Mouse (Mus musculus) embryonic facial prominence, embryonic 14.5 days (tissue): ENCODE results near the gene Arhgef9. TPM values are rescaled to one million over a fixed set of nuclear protein-coding genes. Genes with fewer than 3 reads are reported as not detected.

ENCODE experiments used
- ATAC-seq: fragments of 200-750 bp; cut with Nextera tagmentation; 2 replicates; pipeline ENCODE4 v1.8.0; 2017; ENCODE audit warnings: low read depth, moderate number of reproducible peaks, moderate TSS enrichment
- DNase-seq: peaks from one replicate; pipeline ENCODE4 v3.0.0-alpha.2; 2015; ENCODE audit warnings: low spot score
- H3K27ac ChIP-seq: fragments of 300-500 bp; sonication (generic); replicated peaks from 2 replicates; pipeline ENCODE4 v1.5.1; 2014; ENCODE audit warnings: low read depth, mild to moderate bottlenecking, low read length, moderate library complexity
- H3K27me3 ChIP-seq: fragments of 300-500 bp; sonication (generic); replicated peaks from 2 replicates; pipeline ENCODE4 v1.6.1; 2014; ENCODE audit warnings: low read length; ENCODE audit not compliant: control insufficient read depth, insufficient read depth
- H3K36me3 ChIP-seq: fragments of 300-500 bp; sonication (generic); 2 replicates; pipeline ENCODE4 v1.6.1; 2014; ENCODE audit warnings: low read length, mixed read lengths; ENCODE audit not compliant: control insufficient read depth, insufficient read depth
- H3K4me1 ChIP-seq: fragments of 300-500 bp; sonication (generic); 2 replicates; pipeline ENCODE4 v1.6.1; 2014; ENCODE audit warnings: antibody characterized with exemption, low read length; ENCODE audit not compliant: control insufficient read depth, insufficient read depth
- H3K4me2 ChIP-seq: fragments of 300-500 bp; sonication (generic); 2 replicates; pipeline ENCODE4 v1.6.1; 2014; ENCODE audit warnings: low read depth, mild to moderate bottlenecking, low read length, moderate library complexity, mixed read lengths
- H3K4me3 ChIP-seq: fragments of 300-500 bp; sonication (generic); 2 replicates; pipeline ENCODE4 v1.5.1; 2014; ENCODE audit warnings: low read depth, mild to moderate bottlenecking, low read length
- H3K9ac ChIP-seq: fragments of 300-500 bp; sonication (generic); 2 replicates; pipeline ENCODE4 v1.6.1; 2014; ENCODE audit warnings: low read depth, mild to moderate bottlenecking, low read length, moderate library complexity, mixed read lengths
- H3K9me3 ChIP-seq: fragments of 300-500 bp; sonication (generic); 2 replicates; pipeline ENCODE4 v1.6.1; 2016; ENCODE audit warnings: low read length; ENCODE audit not compliant: control insufficient read depth
- WGBS: fragments of 180-500 bp; shearing (Covaris S2); extraction: QIAGEN DNeasy Blood & Tissue Kit; methylation state at CpG from one replicate; pipeline ENCODE4 v1.1.7; 2014; 5-methylcytosine and 5-hydroxymethylcytosine counted together
- polyA plus RNA-seq: library from polyadenylated mRNA; unstranded; fragments of >200 nt; fragmentation: Nextera tagmentation; extraction: Ambion mirVana; gene quantifications from 2 replicates; pipeline ENCODE4 v1.2.1, GENCODE M21; 2014

Gene Arhgef9
- polyA plus RNA-seq, 1 experiment from 2014 or later, result 15.7 TPM

- Histone ChIP-seq H3K27me3 (no peaks in the 10 kb centered on the region; the same call in 1 of the 2 replicates), H3K9me3 (no peaks in the 10 kb centered on the region), H3K4me2 (no peak overlapping the region), H3K9ac (no peak overlapping the region), H3K27ac (no peak overlapping the region), H3K36me3 (no peaks in the 10 kb centered on the region), H3K4me3 (no peak overlapping the region), H3K4me1 (no peaks in the 10 kb centered on the region)
- DNase-seq (no peak), ATAC-seq (no peak)
- WGBS, result 73% methylated on average over 5 of the region's 5 CpGs
Observed at GRCm38 (mm10) chrX:95027907-95028306, 168.7 kb downstream of the Arhgef9 start.

- 26% methylated on average over 26 of the region's 30 CpGs for WGBS
- H3K36me3 ChIP-seq, result no peaks in the 10 kb centered on the region
- ATAC-seq (peak; percentile 98), DNase-seq (peak; percentile 94)
- peak within 1 kb of the TSS; percentile 60 for H3K4me2 ChIP-seq
- H3K4me3 ChIP-seq, result peak within 1 kb of the TSS; percentile 54
- peak within 1 kb of the TSS; percentile 66 for H3K9ac ChIP-seq
- no peaks in the 10 kb centered on the region; the same call in 1 of the 2 replicates for H3K27me3 ChIP-seq
- H3K4me1 ChIP-seq, result no peaks in the 10 kb centered on the region
- H3K27ac ChIP-seq, result peak within 1 kb of the TSS; percentile 96
- no peaks in the 10 kb centered on the region for H3K9me3 ChIP-seq
Observed at GRCm38 (mm10) chrX:95026361-95026892, 170.2 kb downstream of the Arhgef9 start, which contains the start of gene Spin4. Gene Spin4, minus strand, starts transcription at chrX:95026682.

- Histone ChIP-seq H3K9me3 (no peaks in the 10 kb centered on the region), H3K27ac (peak overlapping the region; percentile 96), H3K27me3 (no peaks in the 10 kb centered on the region; the same call in 1 of the 2 replicates), H3K4me2 (peak overlapping the region; percentile 60), H3K4me1 (no peaks in the 10 kb centered on the region), H3K36me3 (no peaks in the 10 kb centered on the region), H3K4me3 (peak overlapping the region; percentile 54), H3K9ac (peak overlapping the region; percentile 66)
- 27% methylated on average over 23 of the region's 23 CpGs for WGBS
- peak; percentile 10 for DNase-seq
- ATAC-seq, result peak; percentile 38; the same call in 1 of the 2 replicates
Observed at GRCm38 (mm10) chrX:95025779-95026360, 170.8 kb downstream of the Arhgef9 start.

- Histone ChIP-seq H3K4me1 (no peaks in the 10 kb centered on the region), H3K27ac (no peak overlapping the region), H3K36me3 (no peaks in the 10 kb centered on the region), H3K9me3 (no peaks in the 10 kb centered on the region), H3K4me2 (no peak overlapping the region), H3K4me3 (no peak overlapping the region), H3K27me3 (no peaks in the 10 kb centered on the region), H3K9ac (no peak overlapping the region)
- ATAC-seq, result no peak
- WGBS, result 23% methylated on average over 4 of the region's 4 CpGs
- peak; percentile 50 for DNase-seq
Observed at GRCm38 (mm10) chrX:95012033-95012432, 184.6 kb downstream of the Arhgef9 start.

Other genes with a start within 250 kb of the Arhgef9 start
- 12.9 and 13.7 TPM in 2 replicates for gene Spin4, start 170.2 kb downstream of the Arhgef9 start, polyA plus RNA-seq
- 9.1 and 9.9 TPM in 2 replicates for gene Amer1, start 248.0 kb upstream of the Arhgef9 start, polyA plus RNA-seq